8 mouse cellular contexts compared by ENCODE assay signal in the genomic region with DNA sequence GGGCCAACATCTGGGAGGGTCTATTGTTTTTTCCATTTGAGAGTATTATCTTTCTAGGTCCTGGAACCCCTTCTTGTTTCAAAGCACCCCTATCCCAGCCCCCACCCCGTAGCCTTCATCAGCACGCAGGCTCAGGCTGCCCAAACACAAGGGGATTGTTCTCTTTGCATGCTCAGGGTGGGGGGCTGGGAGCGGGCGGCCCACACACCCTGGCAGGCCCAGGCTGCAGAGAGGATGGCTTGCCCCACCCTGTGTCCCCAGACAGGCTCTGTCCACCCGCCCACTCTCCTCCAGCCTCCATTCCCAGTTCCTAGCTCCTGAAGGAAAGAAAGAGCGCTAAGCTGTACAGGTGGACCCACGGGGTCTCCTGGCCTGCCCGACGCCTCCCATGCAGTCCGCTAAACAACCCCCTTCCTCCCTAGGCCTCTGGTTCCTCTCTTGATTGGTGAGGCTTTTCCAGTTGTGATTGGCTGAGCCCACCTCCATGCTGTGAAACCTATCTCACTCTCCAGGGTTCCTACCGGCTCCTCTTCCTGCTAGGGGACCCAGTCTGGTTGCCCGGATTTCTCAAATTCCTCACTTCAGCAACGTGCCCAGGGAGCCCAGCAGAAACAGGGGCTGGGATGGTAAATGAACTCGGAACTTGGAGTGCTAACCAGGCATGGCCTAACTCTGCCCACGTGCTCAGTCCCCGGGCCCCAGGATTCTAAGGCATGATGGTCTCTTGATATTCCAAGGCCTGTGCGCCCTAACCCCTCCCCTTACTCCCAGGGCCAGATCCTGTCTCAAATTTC. TPM values are rescaled to one million over a fixed set of nuclear protein-coding genes. Genes with fewer than 3 reads are reported as not detected.
DNase-seq lines count a peak whose midpoint lies in the region; ATAC-seq and TF ChIP-seq lines count a peak whose summit lies in the region.

No protein-coding gene starts in this region.

- H3K27me3 ChIP-seq in lung, postnatal 0 days (replicated peaks; ENCODE audit: insufficient read depth, low read length): no peaks in the 10 kb centered on the region
- H3K27me3 ChIP-seq in hindbrain, embryonic 15.5 days: no peaks in the 10 kb centered on the region
- H3K27me3 ChIP-seq in myocyte (ENCODE audit: control insufficient read depth, insufficient read depth, insufficient read length): no peaks in the 10 kb centered on the region

- TF ChIP-seq CTCF in lung, postnatal 0 days (IDR thresholded peaks at IDR 0.05): no peak

- WGBS in lung, postnatal 0 days: 14% methylated on average over 16 of the region's 17 CpGs
- 1% methylated on average over 17 of the region's 17 CpGs for WGBS in hindbrain, embryonic 15.5 days

- no peak overlapping the region for H3K9ac ChIP-seq in lung, postnatal 0 days (replicated peaks; ENCODE audit: low read depth)
- H3K9ac ChIP-seq in hindbrain, embryonic 15.5 days: peak overlapping the region; percentile 80

- TF ChIP-seq POLR2A in myocyte (IDR thresholded peaks at IDR 0.05; ENCODE audit: insufficient read length, low read depth): peak; percentile 35

- peak; percentile 59 for DNase-seq in cerebellum, adult 11-12 months
- DNase-seq in cerebellum, postnatal 4 days (ENCODE audit: low spot score in 2 of 2): no peak
- no peak for DNase-seq in lung, postnatal 0 days (ENCODE audit: low spot score)
- DNase-seq in lung, postnatal 4 days: no peak
- no peak for DNase-seq in thymus, postnatal 10 days (ENCODE audit: low spot score in 2 of 2)
- DNase-seq in urinary bladder, adult 2 months (ENCODE audit: low spot score): no peak

- no peak for ATAC-seq in lung, postnatal 0 days
- peak; percentile 29 for ATAC-seq in hindbrain, embryonic 15.5 days (ENCODE audit: low FRiP score, low read depth)

- H3K79me2 ChIP-seq in myocyte (ENCODE audit: control insufficient read depth, insufficient read depth): peaks cover 61% of the 10 kb centered on the region

- peak overlapping the region; percentile 50 for H3ac ChIP-seq in myocyte (ENCODE audit: control insufficient read depth, insufficient read length)

- H3K9me3 ChIP-seq in lung, postnatal 0 days (ENCODE audit: low read length): no peaks in the 10 kb centered on the region
- H3K9me3 ChIP-seq in hindbrain, embryonic 15.5 days: no peaks in the 10 kb centered on the region

- H3K36me3 ChIP-seq in lung, postnatal 0 days (ENCODE audit: insufficient read depth, low read length): no peaks in the 10 kb centered on the region
- no peaks in the 10 kb centered on the region for H3K36me3 ChIP-seq in hindbrain, embryonic 15.5 days
- H3K36me3 ChIP-seq in myocyte (ENCODE audit: control insufficient read depth, insufficient read depth): peaks cover 8% of the 10 kb centered on the region

- peak overlapping the region; percentile 56 for H3K4me3 ChIP-seq in lung, postnatal 0 days (ENCODE audit: low read depth, low read length)
- peak overlapping the region; percentile 76 for H3K4me3 ChIP-seq in hindbrain, embryonic 15.5 days
- peak overlapping the region; percentile 75 for H3K4me3 ChIP-seq in myocyte

- H3K4me2 ChIP-seq in lung, postnatal 0 days (replicated peaks; ENCODE audit: low read depth, low read length): peak overlapping the region; percentile 79
- H3K4me2 ChIP-seq in hindbrain, embryonic 15.5 days: peak overlapping the region; percentile 91
- H3K4me2 ChIP-seq in myocyte (ENCODE audit: low read depth): peak overlapping the region; percentile 95

- H3K27ac ChIP-seq in lung, postnatal 0 days (ENCODE audit: low read length): no peak overlapping the region
- peak overlapping the region; percentile 91 for H3K27ac ChIP-seq in hindbrain, embryonic 15.5 days (replicated peaks)

- TF ChIP-seq EP300 in lung, postnatal 0 days (IDR thresholded peaks at IDR 0.05): no peak

- H3K4me1 ChIP-seq in lung, postnatal 0 days (ENCODE audit: insufficient read depth, low read depth, low read length): peaks cover 9% of the 10 kb centered on the region; the same call in 1 of the 2 replicates
- peaks cover 65% of the 10 kb centered on the region for H3K4me1 ChIP-seq in hindbrain, embryonic 15.5 days (replicated peaks)

TF ChIP-seq in myocyte, 11 proteins besides CTCF, POLR2A, EP300 and RAD21:
- TF ChIP-seq MYOG (IDR thresholded peaks at IDR 0.05; ENCODE audit: control insufficient read depth in 1 of 3, insufficient read depth in 1 of 3, insufficient read length in 2 of 3, low read depth in 2 of 3) (no peak), USF1 (IDR thresholded peaks at IDR 0.05; ENCODE audit: low read depth) (peak; percentile 57), MAX (IDR thresholded peaks at IDR 0.05; ENCODE audit: low read depth) (peak; percentile 38), MYOD1 (IDR thresholded peaks at IDR 0.05; ENCODE audit: control insufficient read depth in 1 of 3, insufficient read length in 2 of 3, low read depth in 2 of 3) (peak in 1 of 3 experiments; percentile 15)
TF ChIP-seq in myocyte: peak in this region for 3.

RNA-seq across cellular contexts. Expression of a gene that starts 2.0 kb away (rescaled TPM):
- 29.4 and 30.6 TPM in 2 replicates for polyA plus RNA-seq in lung, postnatal 0 days (2015; fragmentation: Nextera tagmentation; extraction: Ambion mirVana)
- polyA plus RNA-seq in hindbrain, embryonic 15.5 days (2015; fragmentation: Nextera tagmentation; extraction: Ambion mirVana): 246 and 264 TPM in 2 replicates
- polyA plus RNA-seq in myocyte (2012; fragmentation: generic; extraction: Trizol): 274 TPM
- polyA plus RNA-seq in urinary bladder, adult 2 months (2012; rRNA removed): 42.5 and 47.9 TPM in 2 replicates

RNA-seq across cellular contexts. Expression of a gene that starts 7.6 kb away (rescaled TPM):
- 21.7 and 26.9 TPM in 2 replicates for polyA plus RNA-seq in lung, postnatal 0 days (2015; fragmentation: Nextera tagmentation; extraction: Ambion mirVana)
- 77.0 and 80.7 TPM in 2 replicates for polyA plus RNA-seq in hindbrain, embryonic 15.5 days (2015; fragmentation: Nextera tagmentation; extraction: Ambion mirVana)
- 19.2 TPM for polyA plus RNA-seq in myocyte (2012; fragmentation: generic; extraction: Trizol)
- polyA plus RNA-seq in urinary bladder, adult 2 months (2012; rRNA removed): 44.9 and 46.9 TPM in 2 replicates

RNA-seq across cellular contexts. Expression of a gene that starts 7.8 kb away (rescaled TPM):
- 31.1 and 36.8 TPM in 2 replicates for polyA plus RNA-seq in lung, postnatal 0 days (2015; fragmentation: Nextera tagmentation; extraction: Ambion mirVana)
- 9.2 and 11.3 TPM in 2 replicates for polyA plus RNA-seq in hindbrain, embryonic 15.5 days (2015; fragmentation: Nextera tagmentation; extraction: Ambion mirVana)
- 4.2 TPM for polyA plus RNA-seq in myocyte (2012; fragmentation: generic; extraction: Trizol)
- 69.6 and 84.4 TPM in 2 replicates for polyA plus RNA-seq in urinary bladder, adult 2 months (2012; rRNA removed)

RNA-seq across cellular contexts. Expression of a gene that starts 10.7 kb away (rescaled TPM):
- 0.13 and 0.20 TPM in 2 replicates for polyA plus RNA-seq in lung, postnatal 0 days (2015; fragmentation: Nextera tagmentation; extraction: Ambion mirVana)
- 1.4 TPM in 2 replicates for polyA plus RNA-seq in hindbrain, embryonic 15.5 days (2015; fragmentation: Nextera tagmentation; extraction: Ambion mirVana)
- 0.46 TPM for polyA plus RNA-seq in myocyte (2012; fragmentation: generic; extraction: Trizol)
- polyA plus RNA-seq in urinary bladder, adult 2 months (2012; rRNA removed): 0.29 and 0.33 TPM in 2 replicates

RNA-seq across cellular contexts. Expression of a gene that starts 17.0 kb away (rescaled TPM):
- polyA plus RNA-seq in lung, postnatal 0 days (2015; fragmentation: Nextera tagmentation; extraction: Ambion mirVana): 8.5 and 12.5 TPM in 2 replicates
- 22.9 and 24.9 TPM in 2 replicates for polyA plus RNA-seq in hindbrain, embryonic 15.5 days (2015; fragmentation: Nextera tagmentation; extraction: Ambion mirVana)
- polyA plus RNA-seq in myocyte (2012; fragmentation: generic; extraction: Trizol): 18.1 TPM
- polyA plus RNA-seq in urinary bladder, adult 2 months (2012; rRNA removed): 7.8 and 10.2 TPM in 2 replicates
